Mouse (Mus musculus) CH12.LX (cell line): Measurements from ENCODE around the gene Plau.

Source experiments
- GABPA ChIP-seq: IDR thresholded peaks from 2 replicates; pipeline ENCODE4 v1.6.1; 2012; ENCODE audit warnings: low read depth, low read length, improper control_type of control experiment, inconsistent platforms; ENCODE audit not compliant: insufficient replicate concordance
- MAX ChIP-seq: IDR thresholded peaks from 2 replicates; pipeline ENCODE4 v1.6.1; 2011; ENCODE audit warnings: low read length, improper control_type of control experiment
- POLR2A ChIP-seq: IDR thresholded peaks from 2 replicates; pipeline ENCODE4 v1.6.1; 2011; ENCODE audit warnings: low read depth, mild to moderate bottlenecking, improper control_type of control experiment, low read length
- RCOR1 ChIP-seq: conservative IDR thresholded peaks from 2 replicates; pipeline ENCODE4 v1.6.1; 2012; ENCODE audit warnings: low read depth, mild to moderate bottlenecking, inconsistent platforms, low read length, improper control_type of control experiment

GRCm38 (mm10) chr14:20837681-20838080 lies 1.2 kb downstream of the Plau start:
- TF ChIP-seq GABPA (no peak), RCOR1 (no peak), MAX (no peak), POLR2A (no peak)
